Mouse (Mus musculus): ENCODE data around the gene Olfr447.

- no peak for TF ChIP-seq CTCF (IDR thresholded peaks at IDR 0.05; ENCODE audit: borderline replicate concordance, insufficient read depth, low read length)
- TF ChIP-seq POLR2A (IDR thresholded peaks at IDR 0.05; ENCODE audit: low read depth, low read length), result no peak
Observed at GRCm38 (mm10) chr6:42890141-42890540, 18.5 kb upstream of the Olfr447 start, which contains the start of gene Olfr448.
